Mouse (Mus musculus) kidney, postnatal 25 days (tissue): ENCODE data around the gene Dst.
A peak's percentile ranks its signal among the peaks of the same experiment; 100 is the strongest.

ENCODE experiments used
- DNase-seq, 2 experiments: peaks; one replicate each; pipeline ENCODE4 v3.0.0; 2021; ENCODE audit warnings: mixed read lengths in 2 of 2

Gene Dst

GRCm38 (mm10) chr1:33908191-33908962 lies at the start of gene Dst:
TSS of gene Dst (plus strand) at chr1:33908225.
- no peak for DNase-seq

GRCm38 (mm10) chr1:33869031-33869430 lies 39.0 kb upstream of the Dst start:
- DNase-seq: no peak

DNA sequence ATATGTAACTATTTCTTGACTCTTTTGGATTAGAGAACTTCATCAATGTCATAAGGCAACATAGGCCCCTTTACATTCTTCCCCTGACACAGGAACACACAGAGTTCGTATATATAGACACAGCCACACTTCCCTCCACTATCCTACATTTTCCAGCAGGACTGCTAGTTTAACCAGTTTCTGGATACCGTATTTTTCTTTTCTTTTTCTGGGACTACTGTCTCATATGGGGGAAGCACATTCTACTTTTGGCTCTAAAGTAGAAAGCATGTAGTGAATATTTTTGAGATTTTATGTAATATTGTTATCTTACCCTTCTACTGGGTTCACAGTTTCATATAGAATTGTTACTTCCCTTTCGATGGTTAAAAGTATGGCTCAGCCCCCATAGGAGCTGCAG lies 38.6 kb upstream of the Dst start:
- no peak for DNase-seq

GRCm38 (mm10) chr1:33873561-33873960 lies 34.5 kb upstream of the Dst start:
- no peak for DNase-seq

- peak in 1 of 2 experiments; percentile 18 for DNase-seq
These were observed 32.3 kb upstream of the Dst start for GRCm38 (mm10) chr1:33875691-33876090.

- DNase-seq: no peak
These were observed 31.6 kb upstream of the Dst start for GRCm38 (mm10) chr1:33876416-33876815.

DNA sequence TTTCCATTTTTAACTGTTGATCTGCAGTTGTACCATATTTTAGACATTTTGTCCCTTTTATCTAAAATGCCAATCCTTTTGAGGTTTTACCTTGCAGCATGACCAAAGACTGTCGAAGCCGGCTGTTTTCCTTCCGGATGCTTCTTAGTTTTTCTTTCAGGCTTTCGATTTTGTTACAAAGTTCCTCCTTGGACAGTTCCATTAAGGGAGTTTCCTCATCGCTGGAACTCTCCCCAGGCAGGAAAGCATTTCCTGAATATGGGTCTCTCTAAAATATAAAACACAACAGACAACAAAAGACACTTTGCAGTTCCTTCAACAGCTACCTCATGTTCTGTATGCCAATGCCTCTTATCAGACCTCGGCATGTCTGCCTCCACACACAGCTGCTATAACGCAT lies 29.9 kb upstream of the Dst start:
- DNase-seq: no peak

DNA sequence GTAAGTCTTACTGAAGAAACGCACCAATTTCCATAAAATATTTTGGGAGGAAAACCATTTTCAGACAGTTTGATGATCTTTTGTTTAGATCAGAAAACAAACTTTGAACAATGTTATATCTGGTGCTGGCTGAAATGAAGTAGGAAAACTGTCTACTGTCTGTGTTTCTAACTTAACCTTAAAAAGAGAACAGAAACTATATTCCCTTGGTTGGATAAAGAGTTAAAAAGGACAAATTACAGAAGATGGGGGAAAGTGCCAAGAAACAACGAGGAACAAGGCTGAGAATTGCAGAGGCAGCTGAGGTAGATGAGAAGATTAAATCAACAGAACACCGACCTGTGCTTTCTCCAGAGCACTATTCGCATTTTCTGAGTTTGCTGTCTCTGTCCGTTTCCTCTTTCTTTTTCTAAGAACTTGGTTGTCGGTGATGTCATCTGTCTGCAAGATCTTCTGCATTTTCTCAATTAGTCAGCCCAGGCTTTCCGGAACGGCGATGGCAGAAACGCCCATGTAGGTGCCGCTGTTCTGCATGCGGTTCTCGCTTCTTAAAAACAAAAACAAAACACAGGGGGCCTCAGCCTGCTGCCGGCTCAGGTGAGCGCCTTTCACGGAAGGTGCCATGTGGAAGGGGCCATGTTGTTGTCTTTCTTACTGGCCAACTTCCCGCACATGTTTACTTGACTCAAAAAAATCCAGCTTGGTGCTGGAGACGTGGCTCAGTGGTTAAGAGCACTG lies 24.8 kb upstream of the Dst start:
- peak; percentile 18 to 49 for DNase-seq

- DNase-seq: peak in 1 of 2 experiments; percentile 69
These were observed 15.2 kb upstream of the Dst start for GRCm38 (mm10) chr1:33892784-33893183.

DNA sequence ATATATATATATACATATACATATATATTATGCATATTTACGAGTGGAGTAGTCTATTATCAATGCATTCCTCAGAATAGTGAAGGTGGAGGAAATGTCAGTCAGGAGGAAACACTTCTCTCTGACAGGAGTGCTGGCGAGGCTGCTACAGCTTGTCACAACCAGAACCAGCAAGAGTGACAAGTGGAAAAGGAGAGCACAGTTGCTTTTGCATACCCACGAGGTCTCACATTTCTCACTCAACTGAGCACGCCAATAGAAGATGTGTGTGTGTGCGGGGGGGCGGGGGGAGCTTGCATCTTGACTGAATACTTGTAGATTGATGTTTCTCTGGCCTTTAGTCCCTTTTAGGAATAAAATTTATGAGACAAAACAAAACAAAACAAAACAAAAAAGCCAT lies 11.9 kb upstream of the Dst start:
- no peak for DNase-seq

DNA sequence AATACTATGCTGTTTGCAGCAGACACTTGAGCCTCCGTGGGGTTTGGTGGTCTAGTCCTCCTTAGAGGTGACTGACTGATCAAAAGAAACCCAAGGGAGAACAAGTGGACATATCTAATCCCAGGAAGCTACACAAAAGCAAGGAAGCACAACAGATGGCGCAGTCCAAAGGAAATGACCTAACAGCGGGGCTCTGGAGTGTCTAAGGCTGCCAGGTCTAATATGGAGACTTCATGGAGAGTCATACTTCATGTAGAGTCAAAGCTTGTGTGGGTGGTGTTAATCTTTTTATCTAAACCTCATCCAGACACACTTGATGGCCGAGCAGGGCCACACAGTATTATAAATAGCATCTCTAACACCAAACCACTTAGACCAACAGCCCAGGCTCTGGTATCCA lies 11.4 kb upstream of the Dst start:
- DNase-seq: no peak

DNA sequence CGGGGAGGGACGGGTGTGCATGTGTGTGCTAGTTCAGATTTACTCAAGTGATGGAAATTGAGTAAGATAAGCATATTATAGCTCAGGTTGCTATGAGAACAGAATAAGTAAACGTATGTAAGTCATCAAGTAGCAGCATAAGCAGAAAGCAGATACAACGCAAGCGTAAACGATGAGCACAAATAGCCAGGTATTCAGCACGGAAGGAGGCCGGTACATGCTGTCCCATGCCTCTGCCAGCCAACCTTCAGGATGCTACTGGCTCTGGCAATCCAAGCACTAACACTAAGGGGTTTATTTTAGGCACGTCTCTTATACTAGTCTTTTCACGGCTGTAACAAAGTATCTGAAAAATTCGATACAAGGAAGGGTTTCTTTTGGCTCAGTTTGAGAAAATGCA lies 10.6 kb upstream of the Dst start:
- no peak for DNase-seq

- DNase-seq: no peak
These were observed 9.7 kb upstream of the Dst start for GRCm38 (mm10) chr1:33898373-33898772.

- no peak for DNase-seq
These were observed 7.8 kb upstream of the Dst start for GRCm38 (mm10) chr1:33900175-33900574.

GRCm38 (mm10) chr1:33903587-33903986 lies 4.4 kb upstream of the Dst start:
- no peak for DNase-seq

- no peak for DNase-seq
These were observed 1.8 kb upstream of the Dst start for GRCm38 (mm10) chr1:33906216-33906615.

DNA sequence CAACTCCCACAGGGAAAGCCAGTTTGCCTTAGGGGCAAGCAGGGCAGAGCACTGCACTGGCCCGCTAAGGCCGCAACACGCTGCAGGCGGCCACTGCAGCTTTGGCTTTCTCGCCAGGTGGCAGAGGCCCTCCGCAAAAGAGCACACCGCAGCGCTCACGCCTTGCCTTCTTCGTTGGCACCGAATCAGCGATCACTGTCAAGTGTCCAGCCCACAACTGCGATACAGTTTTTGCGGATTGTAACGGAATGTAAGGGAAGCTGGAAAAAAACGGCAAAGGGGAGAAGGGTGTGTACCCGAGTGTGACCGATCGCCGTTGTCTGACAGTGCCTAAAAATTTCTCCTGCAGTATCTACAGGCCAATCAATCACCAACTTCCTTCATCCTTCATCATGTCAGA lies 1.1 kb upstream of the Dst start:
- peak in 1 of 2 experiments; percentile 37 for DNase-seq

DNA sequence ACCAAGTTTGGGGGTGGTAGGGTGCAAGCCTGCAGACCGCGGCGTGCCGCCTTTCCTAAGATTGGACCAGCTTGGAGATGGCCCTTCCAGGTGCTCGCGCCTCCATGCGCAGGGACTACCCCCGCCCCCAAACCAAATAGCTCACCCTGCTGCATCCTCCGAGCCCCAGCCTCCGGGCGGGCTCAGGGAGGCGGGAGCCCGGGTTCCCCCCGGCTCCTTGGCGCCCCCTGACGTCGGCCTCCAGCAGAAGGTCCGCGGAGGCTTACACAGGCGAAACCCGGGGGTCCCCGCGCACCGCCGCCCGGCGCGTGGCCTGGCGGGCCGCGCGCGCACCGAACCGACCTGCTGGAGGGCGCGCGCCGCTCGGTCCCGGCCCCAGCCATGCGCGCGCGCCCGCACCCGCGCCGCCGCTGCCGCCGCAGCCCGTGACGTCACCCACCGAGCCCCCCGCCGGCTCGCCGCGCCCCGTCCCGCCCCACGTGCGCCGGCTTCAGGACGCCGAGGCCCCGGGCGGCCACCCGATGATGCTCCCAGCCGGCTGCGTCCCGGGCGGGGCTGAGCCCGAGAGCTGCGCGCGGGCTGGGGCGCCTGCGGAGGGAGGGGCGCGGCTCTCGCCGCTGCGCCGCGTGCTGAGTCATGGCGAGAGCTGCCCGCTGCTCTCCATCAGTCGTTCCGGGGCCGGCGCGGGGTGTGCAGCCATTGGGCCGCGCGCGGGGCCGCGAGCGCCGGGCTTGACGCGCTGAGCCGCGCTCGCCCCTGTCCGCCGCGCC lies 419 bp upstream of the Dst start, which contains the start of gene Bend6:
Gene Bend6 (minus strand): TSS at position 396 of the 770 bp plus-strand sequence.
- peak; percentile 14 to 50 for DNase-seq

GRCm38 (mm10) chr1:33911589-33911988 lies 3.6 kb downstream of the Dst start:
- DNase-seq: no peak

DNA sequence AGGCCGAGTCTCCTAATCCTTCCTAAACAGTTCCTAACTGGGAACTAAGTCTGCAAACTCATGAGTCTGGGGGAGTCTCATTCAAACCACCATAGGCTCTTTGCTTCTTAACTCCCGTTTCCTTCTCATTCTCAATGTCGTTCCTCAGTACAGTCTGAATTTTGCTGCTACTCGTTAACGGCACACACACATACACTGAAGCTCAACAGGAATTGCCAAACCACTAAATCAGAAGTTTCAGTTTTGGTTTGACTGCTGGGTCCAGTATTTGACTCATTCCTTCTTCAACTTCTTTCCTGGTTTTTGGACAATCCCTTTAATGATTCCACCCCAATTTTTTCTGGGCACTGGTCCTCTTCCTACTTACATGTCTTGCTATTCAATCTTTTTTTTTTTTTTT lies 8.5 kb downstream of the Dst start:
- no peak for DNase-seq

DNA sequence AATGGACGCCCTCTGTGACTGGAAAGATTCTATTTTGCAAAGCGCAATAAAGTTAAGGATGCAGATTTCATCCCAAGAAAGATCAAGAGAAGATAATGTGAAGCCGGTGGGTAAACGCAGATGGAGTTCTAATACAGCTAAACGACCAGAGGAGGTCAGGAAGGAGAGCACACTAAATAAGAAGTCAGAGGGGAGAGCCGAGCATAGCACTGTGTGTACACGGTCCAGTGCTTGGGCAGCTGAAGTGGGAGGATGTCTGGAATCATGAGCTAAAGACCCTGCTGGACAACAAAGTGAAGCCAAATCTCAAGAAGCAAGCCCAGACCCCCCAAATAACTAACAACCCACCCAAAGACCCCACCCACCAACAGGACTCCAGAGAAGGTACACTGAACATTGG lies 14.9 kb downstream of the Dst start:
- no peak for DNase-seq

GRCm38 (mm10) chr1:33925283-33925682 lies 17.3 kb downstream of the Dst start:
- no peak for DNase-seq

GRCm38 (mm10) chr1:33927466-33927865 lies 19.4 kb downstream of the Dst start:
- DNase-seq: no peak
